Mouse (Mus musculus): ENCODE results near the gene Hhatl. TPM values are rescaled to one million over a fixed set of nuclear protein-coding genes. Genes with fewer than 3 reads are reported as not detected.

Hhatl gene
- total and polyA plus RNA-seq, 3 experiments, result not detected

DNA sequence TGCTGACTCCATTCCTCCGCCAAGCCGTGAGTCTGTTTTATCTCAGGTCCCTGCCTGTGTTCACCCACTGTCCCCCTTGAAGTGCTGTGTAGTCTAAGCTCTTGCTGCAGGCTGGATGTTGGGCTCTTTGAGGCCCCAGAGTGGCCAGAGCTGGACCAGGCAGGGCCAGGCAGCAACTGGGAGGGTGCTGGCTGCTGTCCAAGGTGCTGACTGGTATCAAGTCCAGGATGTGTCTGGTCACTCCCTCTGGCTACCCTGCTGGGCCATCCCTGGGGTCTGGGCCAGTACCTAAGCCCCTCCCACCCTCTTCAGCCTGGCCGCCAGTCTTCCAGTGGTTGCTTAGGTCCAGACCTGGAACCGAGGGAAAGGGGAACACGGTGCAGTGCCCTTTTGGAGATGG lies 1.1 kb downstream of the Hhatl start:
- peak; percentile 8 for DNase-seq (ENCODE audit: extremely low read depth)
- in situ Hi-C loops (cut with MboI; ENCODE audit: low pct_ligation_motif_present, low pct_unique_long_range_greater_than_20kb, low sequenced_read_pairs), result no loop called here

DNA sequence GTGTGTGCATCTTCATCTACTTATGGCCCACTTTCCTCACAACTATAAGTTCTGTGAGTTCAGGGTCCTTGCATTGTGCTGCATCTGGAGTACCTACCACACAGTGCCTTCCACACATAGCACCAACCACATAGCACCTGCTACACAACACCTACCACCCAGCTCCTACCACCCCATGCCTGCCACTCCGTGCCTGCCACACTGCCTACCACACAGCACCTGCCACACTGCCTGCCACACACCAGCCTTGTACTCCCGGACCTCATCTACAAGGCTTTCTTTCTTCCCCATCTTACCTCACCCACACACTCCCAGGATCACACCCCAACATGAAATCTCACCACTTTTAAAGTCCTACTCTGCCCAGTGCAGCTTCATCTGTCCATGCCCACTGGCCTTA lies 5.9 kb downstream of the Hhatl start:
- Histone ChIP-seq H3K4me3 (replicated peaks in 1 of 3; ENCODE audit: low read depth in 2 of 3, low read length in 2 of 3, poor library complexity in 1 of 3) (no peak overlapping the region), H3K9me3 (replicated peaks; ENCODE audit: low read length) (no peaks in the 10 kb centered on the region), H3K36me3 (replicated peaks in 1 of 2; ENCODE audit: control insufficient read depth in 1 of 2, insufficient read depth in 1 of 2, low read length in 1 of 2) (no peaks in the 10 kb centered on the region), H3K4me2 (ENCODE audit: insufficient read depth, low read depth, poor library complexity, severe bottlenecking) (no peak overlapping the region), H3K9ac (ENCODE audit: insufficient read depth, low read depth) (no peak overlapping the region), H3K79me2 (replicated peaks; ENCODE audit: control insufficient read depth, extremely low read depth, insufficient read depth, poor library complexity, severe bottlenecking) (no peaks in the 10 kb centered on the region), H3K27me3 (replicated peaks) (peaks cover 90% of the 10 kb centered on the region), H3K4me1 (ENCODE audit: control insufficient read depth in 1 of 2, insufficient read depth in 2 of 2) (peaks cover 0 to 4% of the 10 kb centered on the region in 2 experiments; a peak in 1 of 4 replicates), H3K27ac (ENCODE audit: insufficient read depth, low read depth) (no peak overlapping the region)
- in situ Hi-C loops (cut with MboI; ENCODE audit: low pct_ligation_motif_present, low pct_unique_long_range_greater_than_20kb, low sequenced_read_pairs), result no loop called here
- no peak for DNase-seq (ENCODE audit: extremely low read depth)
- no peak for TF ChIP-seq BHLHE40 (IDR thresholded peaks at IDR 0.05; ENCODE audit: low read depth, low read length)
- no peak for TF ChIP-seq ZC3H11A (IDR thresholded peaks at IDR 0.05; ENCODE audit: low read depth, low read length)
- no peak for TF ChIP-seq IRF4 (IDR thresholded peaks at IDR 0.05; ENCODE audit: low read depth, low read length)
- dilution Hi-C loops (cut with MboI; ENCODE audit: extremely low pct_ligation_motif_present, extremely low pct_unique_long_range_greater_than_20kb, low sequenced_read_pairs), result no loop called here

More for the DNA sequence above, 1.1 kb downstream of the Hhatl start:
- no peaks in the 10 kb centered on the region for H3K9me3 ChIP-seq (replicated peaks; ENCODE audit: low read length)
- TF ChIP-seq SMC3 (IDR thresholded peaks at IDR 0.05; ENCODE audit: low read depth, low read length) (no peak), NRF1 (IDR thresholded peaks at IDR 0.05; ENCODE audit: low read depth, low read length) (no peak), RCOR1 (conservative IDR thresholded peaks at IDR 0.05; ENCODE audit: low read depth, low read length) (no peak), GABPA (IDR thresholded peaks at IDR 0.05; ENCODE audit: insufficient replicate concordance, low read depth, low read length) (no peak), CTCF (conservative IDR thresholded peaks at IDR 0.05 in 1 of 2, IDR thresholded peaks at IDR 0.05 in 1 of 2; ENCODE audit: low read depth in 2 of 2, low read length in 2 of 2) (no peak), MEF2A (IDR thresholded peaks at IDR 0.05; ENCODE audit: borderline replicate concordance, low read depth, low read length) (no peak), IRF4 (IDR thresholded peaks at IDR 0.05; ENCODE audit: low read depth, low read length) (no peak), CHD1 (IDR thresholded peaks at IDR 0.05; ENCODE audit: low read depth, low read length) (no peak), UBTF (IDR thresholded peaks at IDR 0.05; ENCODE audit: low read depth, low read length) (no peak), TCF12 (IDR thresholded peaks at IDR 0.05; ENCODE audit: low read depth, low read length) (no peak), PAX5 (IDR thresholded peaks at IDR 0.05; ENCODE audit: low read length) (no peak), SIN3A (IDR thresholded peaks at IDR 0.05; ENCODE audit: low read length) (no peak)
- H3K4me2 ChIP-seq (ENCODE audit: insufficient read depth, low read depth, poor library complexity, severe bottlenecking), result no peak overlapping the region
- H3K36me3 ChIP-seq (replicated peaks in 1 of 2; ENCODE audit: control insufficient read depth in 1 of 2, insufficient read depth in 1 of 2, low read length in 1 of 2), result no peaks in the 10 kb centered on the region
- H3K27ac ChIP-seq (ENCODE audit: insufficient read depth, low read depth), result no peak overlapping the region
- no peak overlapping the region for H3K9ac ChIP-seq (ENCODE audit: insufficient read depth, low read depth)
- no peak overlapping the region for H3K4me3 ChIP-seq (replicated peaks in 1 of 3; ENCODE audit: low read depth in 2 of 3, low read length in 2 of 3, poor library complexity in 1 of 3)
- peaks cover 86% of the 10 kb centered on the region for H3K27me3 ChIP-seq (replicated peaks)
- H3K79me2 ChIP-seq (replicated peaks; ENCODE audit: control insufficient read depth, extremely low read depth, insufficient read depth, poor library complexity, severe bottlenecking), result no peaks in the 10 kb centered on the region
- peaks cover 0 to 4% of the 10 kb centered on the region in 2 experiments; a peak in 1 of 4 replicates for H3K4me1 ChIP-seq (ENCODE audit: control insufficient read depth in 1 of 2, insufficient read depth in 2 of 2)
- dilution Hi-C loops (cut with MboI; ENCODE audit: extremely low pct_ligation_motif_present, extremely low pct_unique_long_range_greater_than_20kb, low sequenced_read_pairs), result no loop called here

DNA sequence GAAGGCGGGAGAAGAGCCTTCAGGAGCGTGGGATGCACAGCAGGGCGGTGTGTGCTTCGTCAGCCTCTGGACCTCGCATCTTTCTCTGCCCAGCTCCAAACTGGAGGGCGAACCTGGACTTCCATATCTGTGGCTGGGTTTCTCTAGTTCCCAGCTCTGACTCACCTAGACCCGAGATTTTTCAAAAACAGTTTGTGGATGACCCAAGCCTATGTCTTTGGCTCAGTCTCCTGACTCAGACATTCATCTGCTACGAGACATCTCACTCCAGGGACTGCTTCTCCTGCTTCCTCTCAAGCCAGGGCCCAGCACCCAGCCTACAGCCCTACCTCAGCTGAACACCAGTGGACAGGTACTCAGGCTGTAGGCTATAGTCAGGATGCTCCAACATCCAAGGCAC lies 7.0 kb downstream of the Hhatl start:
- DNase-seq (ENCODE audit: extremely low read depth), result no peak
- no peaks in the 10 kb centered on the region for H3K79me2 ChIP-seq (replicated peaks; ENCODE audit: control insufficient read depth, extremely low read depth, insufficient read depth, poor library complexity, severe bottlenecking)
- no peak overlapping the region for H3K4me2 ChIP-seq (ENCODE audit: insufficient read depth, low read depth, poor library complexity, severe bottlenecking)
- H3K4me3 ChIP-seq (replicated peaks in 1 of 3; ENCODE audit: low read depth in 2 of 3, low read length in 2 of 3, poor library complexity in 1 of 3), result no peak overlapping the region
- TF ChIP-seq JUN (IDR thresholded peaks at IDR 0.05; ENCODE audit: insufficient read depth, low read depth, low read length) (no peak), MAFK (IDR thresholded peaks at IDR 0.05; ENCODE audit: insufficient replicate concordance, low read length) (no peak), ETS1 (conservative IDR thresholded peaks at IDR 0.05; ENCODE audit: low read depth, low read length) (no peak), TCF12 (IDR thresholded peaks at IDR 0.05; ENCODE audit: low read depth, low read length) (no peak), ELF1 (IDR thresholded peaks at IDR 0.05; ENCODE audit: low read depth, low read length) (no peak), MEF2A (IDR thresholded peaks at IDR 0.05; ENCODE audit: borderline replicate concordance, low read depth, low read length) (no peak), KAT2A (IDR thresholded peaks at IDR 0.05; ENCODE audit: insufficient replicate concordance, low read length) (no peak), RAD21 (IDR thresholded peaks at IDR 0.05; ENCODE audit: low read depth, low read length) (no peak), POLR2A (IDR thresholded peaks at IDR 0.05; ENCODE audit: low read depth, low read length) (no peak), CHD1 (IDR thresholded peaks at IDR 0.05; ENCODE audit: low read depth, low read length) (no peak), ZC3H11A (IDR thresholded peaks at IDR 0.05; ENCODE audit: low read depth, low read length) (no peak), ZNF384 (IDR thresholded peaks at IDR 0.05; ENCODE audit: low read depth, low read length) (no peak)
- no peak overlapping the region for H3K27ac ChIP-seq (ENCODE audit: insufficient read depth, low read depth)
- in situ Hi-C loops (cut with MboI; ENCODE audit: low pct_ligation_motif_present, low pct_unique_long_range_greater_than_20kb, low sequenced_read_pairs) (no loop called here), dilution Hi-C loops (cut with MboI; ENCODE audit: extremely low pct_ligation_motif_present, extremely low pct_unique_long_range_greater_than_20kb, low sequenced_read_pairs) (no loop called here)
- no peaks in the 10 kb centered on the region for H3K9me3 ChIP-seq (replicated peaks; ENCODE audit: low read length)
- H3K27me3 ChIP-seq (replicated peaks), result peaks cover 84% of the 10 kb centered on the region
- no peaks in the 10 kb centered on the region for H3K36me3 ChIP-seq (replicated peaks in 1 of 2; ENCODE audit: control insufficient read depth in 1 of 2, insufficient read depth in 1 of 2, low read length in 1 of 2)
- peaks cover 0 to 4% of the 10 kb centered on the region in 2 experiments; a peak in 1 of 4 replicates for H3K4me1 ChIP-seq (ENCODE audit: control insufficient read depth in 1 of 2, insufficient read depth in 2 of 2)
- H3K9ac ChIP-seq (ENCODE audit: insufficient read depth, low read depth), result no peak overlapping the region
